Mouse (Mus musculus) urinary bladder, postnatal 4 days (tissue): Measurements from ENCODE around the gene Jak3.
"Not testable (repeated sequence)": the region's sequence is repeated elsewhere in the genome, so short reads cannot be mapped to it uniquely, and the experiment has no call there.

Experiments used
- DNase-seq, 2 experiments: peaks; one replicate each; pipeline ENCODE4 v3.0.0; 2021 to 2022; ENCODE audit warnings: low spot score in 2 of 2

The Jak3 gene

DNA sequence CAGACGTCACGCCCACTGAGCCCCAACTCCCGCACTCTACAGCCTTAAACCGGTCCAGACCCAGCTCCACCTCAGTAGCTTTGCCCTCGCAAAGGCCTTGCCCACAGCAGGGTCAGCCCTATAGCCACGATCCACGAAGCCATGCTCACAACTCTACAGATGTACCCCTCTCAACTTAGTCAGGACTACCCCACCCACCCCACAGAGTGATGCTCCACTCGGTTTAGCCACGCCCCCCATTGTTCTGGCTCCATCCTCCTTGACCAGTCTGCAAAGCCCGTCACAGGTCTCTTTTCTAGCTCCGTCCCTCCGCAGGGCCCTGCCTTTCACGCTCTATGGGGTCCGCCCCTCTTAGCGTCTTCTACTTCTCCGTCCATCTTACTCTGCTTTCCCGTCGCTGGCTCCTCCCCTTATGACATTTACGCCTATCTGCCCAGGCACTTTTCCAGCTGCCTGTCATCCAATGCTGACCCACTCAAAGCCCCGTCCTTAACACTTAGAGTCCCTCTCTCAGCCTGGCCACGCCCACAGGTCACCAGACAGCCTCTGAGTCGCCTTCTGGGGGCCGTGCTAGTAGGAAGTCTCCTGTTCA, 10.1 kb downstream of the Jak3 start:
- DNase-seq = no peak

DNA sequence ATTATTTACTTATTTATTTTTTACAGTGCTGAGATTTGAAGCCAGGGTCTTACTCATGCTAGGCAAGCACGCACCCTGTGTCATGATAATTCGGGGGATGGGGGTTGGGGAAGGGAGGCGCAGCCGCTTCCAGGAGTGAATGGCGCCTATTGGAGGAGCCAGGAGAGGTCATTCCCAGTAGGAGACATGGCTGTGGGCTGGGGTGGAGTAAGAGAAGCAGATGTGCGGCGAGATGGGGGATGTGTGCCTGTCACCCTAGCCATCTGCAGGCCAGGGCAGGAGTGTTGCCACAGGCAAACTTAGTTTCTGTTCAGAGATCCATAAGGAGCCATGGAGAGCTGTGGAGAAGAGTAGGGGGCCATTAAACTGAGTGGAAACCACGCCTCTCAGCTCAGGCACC, 11.5 kb downstream of the Jak3 start:
- DNase-seq = no peak

DNA sequence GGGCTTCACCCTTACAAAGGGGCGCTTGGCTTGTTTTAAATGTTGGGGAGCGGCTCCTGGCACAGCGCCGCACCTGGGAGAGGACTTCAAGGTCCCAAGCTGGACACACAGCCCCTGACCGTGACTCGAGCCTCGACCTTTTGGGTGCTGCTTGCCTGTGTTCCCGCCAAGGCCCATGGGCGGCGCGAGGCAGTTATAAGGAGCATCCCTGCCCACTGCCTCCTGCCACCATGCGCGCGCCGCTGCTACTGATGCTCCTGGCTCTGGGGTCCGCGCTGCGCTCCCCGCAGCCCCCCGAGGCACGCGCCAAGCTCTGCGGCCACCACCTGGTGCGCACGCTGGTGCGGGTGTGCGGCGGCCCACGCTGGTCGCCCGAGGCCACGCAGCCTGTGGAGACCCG, 12.9 kb downstream of the Jak3 start, which contains the start of gene Insl3:
TSS of gene Insl3 (plus strand) at position 187 of the 400 bp plus-strand sequence.
- no peak for DNase-seq

DNA sequence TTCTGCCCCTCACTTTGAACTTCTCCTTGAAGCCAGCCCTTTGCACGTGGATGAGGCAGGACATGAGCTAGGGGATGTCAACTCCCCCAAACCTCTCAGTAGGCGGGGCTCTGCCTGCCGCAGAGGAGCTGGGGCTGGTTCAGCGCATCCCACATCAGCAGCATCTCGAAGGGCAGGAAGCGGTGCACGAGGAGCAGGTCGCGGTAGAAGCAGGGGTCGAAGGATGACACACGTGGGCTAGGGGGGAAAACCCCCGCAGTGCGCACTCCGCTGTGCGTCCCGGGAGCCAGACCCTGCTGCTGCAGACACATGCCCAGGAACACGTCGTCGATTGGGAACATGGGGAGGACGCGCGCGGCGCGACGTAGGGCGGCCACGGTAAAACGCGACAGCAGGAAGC, 16.4 kb downstream of the Jak3 start:
- DNase-seq = no peak

DNA sequence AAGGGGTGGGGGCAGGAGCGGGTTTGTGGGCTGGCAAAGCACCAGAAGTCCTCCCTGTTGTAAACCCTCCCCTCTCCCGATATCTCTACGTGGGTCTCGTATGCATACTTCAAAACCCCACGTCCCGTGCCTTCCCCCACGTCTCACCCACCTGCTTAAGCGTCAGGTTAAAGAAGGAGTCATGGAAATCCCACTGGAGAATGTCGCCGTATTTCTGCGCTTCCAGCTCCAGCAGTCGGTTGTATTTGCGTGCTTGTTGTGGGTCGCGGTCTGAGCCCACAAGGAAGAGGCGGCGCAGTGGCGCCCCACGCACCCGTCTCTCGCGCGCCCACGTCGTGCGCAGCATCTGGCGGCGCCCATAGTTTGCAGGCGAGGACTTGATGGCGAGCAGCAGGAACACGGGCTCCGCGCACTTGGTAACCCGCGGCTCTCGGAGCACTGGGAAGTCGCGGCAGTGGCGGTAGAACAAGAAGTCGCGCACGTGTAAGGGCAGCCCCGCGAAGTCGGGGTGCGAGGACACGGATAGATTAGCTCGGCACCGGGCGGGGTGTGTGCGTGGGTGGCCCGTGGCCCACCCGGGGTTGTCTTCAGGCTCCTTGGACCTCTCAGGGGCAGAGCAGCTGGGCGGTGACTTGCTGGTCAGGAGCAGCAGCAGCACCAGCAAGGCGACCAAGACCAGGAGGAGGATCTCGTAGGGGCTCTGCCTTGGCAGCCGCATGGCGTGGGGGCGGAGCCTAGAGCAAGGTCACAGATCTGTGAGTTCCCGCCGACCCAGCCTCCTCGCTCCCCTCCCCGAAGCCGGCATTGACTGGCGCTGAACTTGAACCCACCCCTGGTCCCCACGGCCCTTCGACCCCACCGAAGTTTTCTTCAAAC, 17.3 kb downstream of the Jak3 start:
- DNase-seq = no peak

DNA sequence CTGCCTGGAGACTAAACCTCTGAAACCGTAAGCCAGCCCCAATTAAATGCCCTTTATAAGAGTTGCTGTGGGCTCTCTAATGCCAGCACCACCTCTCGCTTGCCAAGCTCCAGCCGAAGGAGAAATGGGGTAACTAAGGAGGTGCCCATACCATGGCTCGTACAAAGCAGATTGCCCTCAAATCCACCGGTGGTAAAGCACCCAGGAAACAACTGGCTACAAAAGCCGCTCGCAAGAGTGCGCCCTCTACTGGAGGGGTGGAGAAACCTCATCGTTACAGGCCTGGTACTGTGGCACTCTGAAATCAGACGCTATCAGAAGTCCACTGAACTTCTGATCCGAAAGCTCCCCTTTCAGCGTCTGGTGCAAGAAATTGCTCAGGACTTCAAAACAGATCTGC, 19.4 kb downstream of the Jak3 start:
- DNase-seq = not testable (repeated sequence)

DNA sequence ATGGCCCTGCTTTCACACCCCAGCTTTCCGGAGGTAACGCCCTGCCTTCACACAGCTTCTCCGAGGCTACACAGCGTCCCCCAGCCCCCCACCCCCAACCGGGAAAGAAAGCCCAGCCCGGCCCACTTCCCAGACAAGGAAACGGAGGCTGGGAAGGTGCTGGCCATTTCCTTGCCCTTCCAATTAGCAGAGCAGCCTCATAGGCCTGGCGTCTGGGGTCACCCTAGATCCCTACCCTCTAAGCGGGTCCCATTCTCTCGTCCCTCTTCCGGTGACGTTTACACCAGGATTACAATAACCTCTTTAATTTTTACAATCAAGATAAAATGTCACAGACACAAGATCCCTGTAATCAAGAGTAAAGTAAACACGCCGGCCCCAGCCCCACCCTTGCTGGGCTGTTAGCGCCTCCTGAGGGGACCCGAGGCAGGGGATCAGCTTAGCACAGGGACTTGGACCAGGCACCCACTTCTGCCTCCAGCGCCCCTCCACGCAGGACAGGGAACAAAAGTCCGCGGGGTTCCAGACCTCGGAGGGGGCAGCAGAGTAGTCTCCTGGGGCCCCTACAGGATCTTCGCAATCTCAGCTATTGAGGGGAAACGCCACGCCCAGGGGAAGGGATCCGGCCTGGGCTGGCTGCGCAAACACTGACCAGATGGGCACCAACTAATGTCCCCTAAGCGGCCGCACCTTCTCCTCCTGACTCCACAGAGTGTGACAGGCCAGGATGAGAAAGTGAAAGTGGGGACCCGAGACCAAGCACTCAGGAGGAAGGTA, 24.6 kb downstream of the Jak3 start:
- no peak for DNase-seq

DNA sequence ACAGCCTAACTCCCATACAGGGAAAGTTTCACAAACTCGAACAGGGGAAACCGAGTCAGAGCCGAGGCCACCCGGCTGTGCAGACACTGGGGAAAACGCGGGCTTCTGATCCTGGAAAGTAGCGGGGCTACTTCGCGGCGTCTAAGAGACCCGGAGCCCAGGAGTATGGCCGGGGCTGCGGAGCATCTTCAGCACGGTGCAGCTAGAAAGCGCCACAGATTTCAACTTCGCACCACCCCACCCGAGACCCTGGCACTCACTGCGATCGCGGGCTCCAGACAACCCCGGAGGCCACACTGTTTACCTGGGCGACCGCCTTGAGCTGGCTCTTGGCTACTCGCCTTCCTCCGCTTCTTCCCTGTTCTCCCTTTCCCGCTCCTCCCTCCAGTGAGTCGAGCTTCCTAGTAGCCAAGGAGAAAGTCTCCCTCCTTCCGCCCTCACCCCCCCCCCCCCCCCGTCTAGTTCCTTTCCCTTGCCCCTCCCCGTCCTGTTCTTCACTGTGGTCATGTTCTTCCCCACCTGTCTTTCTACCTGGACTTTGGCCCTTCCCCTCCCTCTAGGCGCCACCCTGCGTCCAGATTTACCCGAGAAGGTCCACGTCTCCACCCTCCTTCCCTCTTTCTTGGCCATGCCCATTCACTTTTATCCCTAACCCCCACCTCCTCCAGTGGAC, 25.5 kb downstream of the Jak3 start, which contains the start of gene B3gnt3:
TSS of gene B3gnt3 (minus strand) at position 376 of the 673 bp plus-strand sequence.
- DNase-seq = no peak

DNA sequence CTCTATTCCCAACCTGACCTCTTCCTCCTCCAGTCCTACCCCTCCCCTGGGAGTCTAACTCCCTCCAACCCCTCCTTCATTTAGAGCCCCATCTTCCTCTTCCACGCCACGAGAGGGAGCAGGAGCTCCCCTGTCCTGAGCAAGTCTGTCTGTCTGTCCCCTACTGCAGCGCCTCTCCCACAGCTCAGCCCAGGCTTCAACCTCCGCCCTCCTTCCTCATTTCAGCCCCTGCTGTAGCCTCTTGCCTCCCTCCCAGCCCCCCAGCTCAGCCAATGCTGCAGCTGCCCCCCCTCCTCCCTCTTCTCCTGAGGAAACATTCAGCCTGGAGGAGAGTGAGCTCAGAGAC, 26.0 kb downstream of the Jak3 start:
- no peak for DNase-seq

DNA sequence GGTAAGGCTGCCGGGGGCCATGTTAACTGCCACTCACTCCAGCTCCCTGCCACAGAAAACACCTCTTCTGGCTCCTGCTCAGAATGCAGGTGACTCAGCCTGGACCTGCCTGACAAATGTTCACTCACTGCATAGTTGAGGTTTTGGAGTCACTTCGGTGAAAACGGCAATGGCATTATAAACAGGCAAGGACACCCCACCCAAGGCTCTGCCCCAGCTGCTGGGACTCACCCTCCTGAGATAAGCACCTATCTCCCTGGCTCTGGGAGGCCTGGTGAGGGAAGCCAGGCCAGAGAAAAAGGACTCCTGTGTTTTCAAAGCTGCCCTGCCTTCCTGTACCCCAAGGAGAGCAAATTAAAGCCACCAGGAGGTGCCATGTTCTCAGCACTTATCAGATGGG, 26.8 kb downstream of the Jak3 start:
- no peak for DNase-seq

DNA sequence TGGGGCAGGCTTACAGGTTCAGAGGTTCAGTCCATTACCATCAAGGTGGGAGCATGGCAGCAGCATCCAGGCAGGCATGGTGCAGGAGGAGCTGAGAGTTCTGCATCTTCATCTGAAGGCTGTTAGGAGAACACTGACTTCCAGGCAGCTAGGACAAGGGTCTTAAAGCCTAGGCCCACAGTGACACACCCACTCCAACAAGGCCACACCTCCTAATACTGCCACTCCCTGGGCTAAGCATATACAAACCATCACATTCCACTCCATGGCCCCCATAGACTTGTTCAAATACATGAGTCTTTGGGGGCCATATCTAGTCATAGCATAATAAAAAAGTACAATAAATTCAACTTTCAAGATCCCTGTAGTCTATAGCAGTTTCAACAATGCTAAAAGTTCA, 27.3 kb downstream of the Jak3 start:
- not testable (repeated sequence) for DNase-seq

DNA sequence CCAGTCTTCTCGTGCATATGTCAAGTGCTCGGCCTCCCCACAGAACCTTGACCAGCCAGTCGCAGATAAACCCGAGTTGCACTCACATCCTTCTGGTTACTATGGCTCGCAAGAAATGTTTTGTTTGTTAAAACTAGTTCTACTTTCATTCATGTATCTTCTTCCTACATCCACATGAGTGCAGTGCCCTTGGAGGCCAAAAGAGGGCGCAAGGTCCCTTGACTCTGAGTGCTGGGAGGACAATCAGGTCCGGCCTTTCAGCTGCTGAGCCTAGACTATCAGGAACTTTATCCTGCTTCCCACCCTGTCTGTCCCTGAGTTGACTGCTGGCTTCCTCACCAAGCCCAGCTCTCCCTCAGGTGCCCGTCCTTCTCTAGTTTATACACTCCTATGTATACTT, 31.8 kb downstream of the Jak3 start:
- DNase-seq = no peak

DNA sequence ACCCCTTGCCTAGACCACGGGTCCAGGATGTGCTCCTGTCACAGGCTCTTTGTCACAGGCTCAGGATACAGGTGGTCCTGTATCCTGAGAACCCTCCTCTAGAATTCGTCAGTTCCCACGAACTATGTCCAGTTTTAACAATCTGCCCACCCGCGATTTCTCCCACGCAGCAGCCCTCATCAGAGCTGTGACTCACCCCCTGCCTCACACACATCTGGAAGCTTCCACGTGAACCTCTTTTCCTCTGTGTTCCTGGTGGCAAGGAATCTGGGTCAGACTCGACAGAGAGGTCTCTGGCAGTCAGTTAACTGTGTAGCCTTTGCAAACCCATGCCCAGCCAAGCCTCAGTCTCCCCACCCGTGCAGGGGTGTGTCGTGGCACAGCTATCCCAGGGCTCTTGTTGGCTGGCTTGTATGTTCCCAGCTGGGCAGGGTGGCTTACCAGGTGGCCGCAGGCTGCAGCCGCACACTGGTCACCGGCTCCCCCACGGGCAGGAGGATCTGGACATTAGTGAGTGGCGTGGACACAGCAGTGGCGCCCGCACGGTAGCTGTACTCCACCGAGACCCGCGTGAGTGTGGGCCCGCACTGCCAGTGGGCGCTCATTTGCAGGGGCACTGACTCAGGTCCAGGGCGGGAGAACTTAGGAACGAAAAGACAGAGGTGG, 33.2 kb downstream of the Jak3 start:
- DNase-seq = no peak

DNA sequence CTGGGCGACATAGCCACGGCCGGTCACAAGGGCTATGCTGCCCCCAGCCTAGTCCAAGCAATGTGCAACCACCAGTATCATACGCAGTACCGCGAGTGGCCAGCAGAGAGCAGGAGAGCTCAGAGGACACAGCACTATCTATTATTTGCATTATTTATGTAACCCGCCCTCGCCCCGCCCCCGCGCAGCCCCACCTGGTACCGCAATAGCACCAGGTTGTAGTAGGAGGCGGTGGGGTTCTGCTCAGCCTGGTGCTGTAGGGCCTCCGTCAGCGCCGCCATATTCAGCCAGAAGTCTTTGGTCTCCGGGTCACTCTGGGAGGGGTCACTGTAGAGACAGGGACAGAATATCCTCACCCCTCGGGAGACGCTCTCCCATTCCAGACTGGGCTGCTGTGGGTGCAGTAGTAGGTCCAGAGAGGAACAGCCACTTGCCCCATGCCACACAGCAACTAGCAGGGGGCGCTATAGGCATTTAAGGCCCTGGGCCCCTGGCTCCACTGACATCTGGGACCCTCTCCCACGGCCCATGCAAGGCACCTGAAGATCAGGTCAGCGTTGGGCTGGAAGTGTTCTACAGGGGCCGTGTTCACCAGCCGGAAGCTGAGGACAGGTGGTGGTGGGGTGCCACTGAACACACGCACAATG, 33.8 kb downstream of the Jak3 start:
- DNase-seq = peak; percentile 60 to 88

DNA sequence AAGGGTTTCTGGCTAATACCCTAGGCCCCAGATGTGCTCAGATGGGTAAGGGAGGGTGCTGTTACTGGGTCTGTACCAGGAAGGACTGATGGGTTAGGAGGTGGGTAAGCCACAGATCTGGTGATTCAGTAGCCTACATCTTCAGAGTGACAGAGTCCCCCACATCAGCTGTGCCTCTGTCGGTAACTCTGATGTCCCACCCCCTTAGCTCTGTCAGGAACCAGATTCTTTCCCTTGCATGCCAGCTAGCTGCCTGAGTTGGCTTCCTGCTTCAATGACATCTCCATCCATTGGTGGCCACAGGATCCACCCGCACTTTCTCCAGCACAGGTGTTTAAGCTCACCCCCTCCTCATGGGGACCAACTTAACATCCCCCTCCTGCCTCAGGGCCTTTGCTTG, 35.5 kb downstream of the Jak3 start:
- no peak for DNase-seq

DNA sequence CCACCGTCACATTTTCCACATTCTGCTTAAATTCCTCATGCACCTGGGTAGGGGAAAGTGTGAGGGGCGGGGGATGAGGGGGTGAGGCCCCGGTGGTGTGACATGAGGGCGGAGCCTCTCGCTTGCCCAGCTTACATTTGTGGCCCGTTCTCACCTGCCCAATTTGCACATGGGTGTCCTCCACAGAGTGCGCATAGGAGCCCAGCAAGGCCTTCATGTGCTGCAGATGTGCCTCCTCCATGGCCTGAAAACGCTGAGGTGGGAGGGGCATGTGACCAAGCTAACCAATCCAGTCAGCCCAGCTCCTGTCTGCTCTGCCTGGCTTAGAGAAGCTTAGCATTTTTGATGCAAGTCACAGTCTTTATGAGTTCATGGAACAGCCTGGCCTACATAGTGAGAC, 39.4 kb downstream of the Jak3 start:
- no peak for DNase-seq

DNA sequence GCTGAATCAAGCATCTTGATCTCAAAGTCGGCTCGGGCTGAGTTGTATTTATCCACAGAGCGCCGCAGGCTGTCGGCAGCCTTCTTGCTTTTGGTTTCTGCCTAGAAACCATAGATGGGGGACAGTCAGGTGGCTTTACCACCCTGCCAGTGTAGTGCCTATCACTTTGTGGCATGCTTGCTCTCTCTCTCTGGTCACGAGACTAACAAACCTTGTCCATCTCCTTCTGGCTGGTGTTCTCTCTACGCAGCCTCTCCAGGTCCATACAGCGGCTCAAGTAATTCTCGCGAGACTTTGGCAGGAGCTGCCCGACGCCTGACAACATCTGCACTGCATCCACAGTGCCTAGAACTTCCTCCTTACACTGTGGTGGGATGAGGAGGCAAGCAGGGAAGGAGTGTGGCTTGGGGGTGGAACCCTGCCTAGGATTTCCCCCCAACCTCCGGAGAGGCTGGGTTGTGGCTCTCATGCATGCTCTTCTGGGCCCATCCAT, 40.5 kb downstream of the Jak3 start:
- no peak for DNase-seq

DNA sequence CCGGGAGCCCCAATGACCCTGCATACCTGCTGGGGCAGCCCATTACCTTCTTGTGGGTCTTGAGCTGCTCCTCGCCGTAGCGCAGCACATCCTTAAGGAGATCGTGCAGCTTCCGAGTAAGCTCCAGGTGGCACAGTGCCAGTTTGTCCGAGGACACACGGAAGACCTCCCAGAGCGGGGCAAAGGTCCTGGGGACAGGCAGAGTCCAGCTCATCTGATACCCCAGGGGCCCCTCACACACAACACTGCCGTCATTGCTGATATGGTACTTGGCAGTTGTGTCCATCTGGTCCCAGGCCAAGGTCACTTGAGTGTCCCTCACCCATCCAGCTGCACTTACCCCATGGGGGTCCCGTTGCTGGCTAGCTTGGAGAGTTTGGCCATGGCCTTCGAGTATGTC, 41.0 kb downstream of the Jak3 start:
- DNase-seq = no peak

DNA sequence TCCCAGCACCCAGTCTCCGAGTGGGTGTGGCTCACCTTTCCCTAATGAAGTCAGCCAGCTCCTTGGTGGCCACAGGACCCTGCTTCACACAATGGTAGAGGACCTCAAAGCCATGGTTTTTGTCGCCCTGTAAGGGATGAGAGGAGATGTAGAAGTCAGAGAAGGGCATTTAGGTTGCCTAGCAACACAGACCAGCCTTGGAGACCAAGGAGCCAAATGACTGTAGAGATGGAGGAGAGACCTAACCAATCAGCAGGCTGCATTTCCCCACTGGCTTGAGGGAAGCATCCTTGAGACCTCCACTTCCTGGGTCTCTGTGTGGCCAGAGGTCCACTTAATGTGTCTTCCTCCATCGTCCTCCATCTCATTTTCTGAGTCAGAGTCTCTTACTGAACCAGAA, 42.2 kb downstream of the Jak3 start:
- DNase-seq = no peak

DNA sequence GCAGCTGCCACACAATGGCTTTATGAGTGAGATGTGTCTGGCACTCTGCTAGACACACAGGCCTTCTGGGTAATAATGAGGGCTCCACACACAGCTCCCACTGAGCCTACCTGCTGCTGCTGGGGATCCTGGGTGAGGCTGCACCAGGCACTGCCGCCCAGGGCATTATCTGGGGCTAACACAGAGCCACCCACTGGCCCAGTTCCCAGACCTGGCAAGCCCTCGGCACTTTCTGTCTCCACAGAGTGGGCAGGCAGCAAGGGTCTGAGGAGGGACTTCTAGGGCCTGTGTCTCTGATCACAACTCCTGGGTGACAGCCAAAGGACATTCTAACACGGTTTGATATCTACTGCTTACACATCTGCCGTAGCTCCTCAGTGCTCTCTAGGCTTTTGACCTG, 43.1 kb downstream of the Jak3 start:
- no peak for DNase-seq

DNA sequence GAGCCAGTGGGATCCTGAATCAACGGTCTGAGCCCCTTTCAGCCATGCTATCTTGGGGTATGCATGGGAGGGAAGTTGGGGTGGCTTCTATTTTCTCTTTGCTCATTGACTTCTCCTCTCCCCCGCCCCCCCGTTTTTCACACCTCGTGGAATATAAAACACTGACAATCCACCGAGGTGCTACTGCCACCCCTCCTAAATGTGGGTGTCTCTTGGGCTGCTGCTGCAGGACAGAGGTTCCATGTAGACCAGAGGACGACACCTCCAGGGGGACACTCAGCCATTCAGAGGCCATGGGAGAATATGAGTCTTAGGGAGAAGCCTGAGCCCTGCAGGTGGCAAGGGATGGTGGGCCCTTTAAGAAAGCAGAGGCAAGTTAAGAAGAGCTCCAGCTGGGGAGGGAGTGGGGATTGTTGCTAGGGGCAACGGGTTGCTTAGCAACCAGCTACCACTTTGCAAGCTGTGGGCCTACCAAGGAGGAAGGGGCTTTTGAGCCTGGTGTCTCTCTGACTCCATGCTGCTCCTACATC, 43.9 kb downstream of the Jak3 start:
- DNase-seq = no peak
